Mouse (Mus musculus) gastrocnemius, postnatal 10 days (tissue): Measurements from ENCODE around the gene Lmo7. TPM values are rescaled to one million over a fixed set of nuclear protein-coding genes. Genes with fewer than 3 reads are reported as not detected.

Experiments used
- DNase-seq: peaks from one replicate; pipeline ENCODE4 v3.0.0; 2021; ENCODE audit warnings: mixed read lengths
- total RNA-seq, 2 experiments: library from RNA; stranded (reverse); gene quantifications; 2 replicates each; pipeline ENCODE4 v1.2.3; 2021

Gene Lmo7
- total RNA-seq, 2 experiments from 2014 or later: 103 to 123 TPM

DNA sequence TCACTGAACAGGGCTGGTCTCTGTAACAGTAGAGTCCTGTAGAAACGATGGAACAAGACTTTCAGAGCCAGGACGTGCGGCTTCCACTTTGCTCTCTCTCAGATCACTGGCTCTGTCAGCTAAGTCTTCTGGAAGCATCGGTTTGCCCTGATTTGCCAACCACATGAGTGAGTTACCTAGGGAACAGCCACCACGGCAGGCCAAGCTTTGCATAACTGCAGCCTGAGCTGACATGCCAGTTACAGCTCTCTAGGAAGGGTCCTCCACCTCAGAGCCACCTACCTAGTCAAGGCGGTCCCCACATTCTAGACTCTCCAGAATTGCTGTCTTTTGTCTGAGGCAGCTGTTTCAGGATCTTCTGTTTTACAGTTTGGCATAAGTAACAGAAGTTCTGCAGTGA is 107.4 kb downstream of the Lmo7 start:
- no peak for DNase-seq

DNA sequence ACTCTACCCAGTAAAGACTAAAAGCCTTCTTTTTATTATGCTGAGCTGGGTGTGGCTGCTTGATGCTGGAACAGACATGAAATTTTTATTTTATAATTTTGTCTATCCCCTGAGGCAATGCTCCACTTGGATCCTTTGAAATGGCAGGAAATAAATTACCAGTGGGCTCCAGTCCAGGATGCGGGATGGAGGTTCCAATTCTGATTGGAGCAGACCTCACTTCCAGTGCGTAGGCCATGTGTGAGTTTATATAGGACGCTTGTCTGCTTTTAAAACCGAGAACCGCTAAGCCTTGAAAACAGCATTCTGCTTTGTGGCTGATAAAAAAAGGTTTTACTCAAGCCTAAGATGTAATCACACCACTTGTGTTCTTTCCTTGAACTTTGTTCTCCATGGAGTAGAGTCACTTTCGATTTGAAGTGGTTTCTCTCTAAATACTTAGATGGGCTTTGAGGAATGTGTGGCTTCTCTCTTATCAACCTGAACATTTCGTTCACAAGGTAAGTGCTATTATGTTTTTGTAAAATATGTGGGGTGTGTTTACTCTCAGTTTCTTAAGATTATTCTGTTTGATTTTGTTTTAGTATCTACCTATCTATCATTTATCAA is 108.6 kb downstream of the Lmo7 start:
- DNase-seq: peak; percentile 19

DNA sequence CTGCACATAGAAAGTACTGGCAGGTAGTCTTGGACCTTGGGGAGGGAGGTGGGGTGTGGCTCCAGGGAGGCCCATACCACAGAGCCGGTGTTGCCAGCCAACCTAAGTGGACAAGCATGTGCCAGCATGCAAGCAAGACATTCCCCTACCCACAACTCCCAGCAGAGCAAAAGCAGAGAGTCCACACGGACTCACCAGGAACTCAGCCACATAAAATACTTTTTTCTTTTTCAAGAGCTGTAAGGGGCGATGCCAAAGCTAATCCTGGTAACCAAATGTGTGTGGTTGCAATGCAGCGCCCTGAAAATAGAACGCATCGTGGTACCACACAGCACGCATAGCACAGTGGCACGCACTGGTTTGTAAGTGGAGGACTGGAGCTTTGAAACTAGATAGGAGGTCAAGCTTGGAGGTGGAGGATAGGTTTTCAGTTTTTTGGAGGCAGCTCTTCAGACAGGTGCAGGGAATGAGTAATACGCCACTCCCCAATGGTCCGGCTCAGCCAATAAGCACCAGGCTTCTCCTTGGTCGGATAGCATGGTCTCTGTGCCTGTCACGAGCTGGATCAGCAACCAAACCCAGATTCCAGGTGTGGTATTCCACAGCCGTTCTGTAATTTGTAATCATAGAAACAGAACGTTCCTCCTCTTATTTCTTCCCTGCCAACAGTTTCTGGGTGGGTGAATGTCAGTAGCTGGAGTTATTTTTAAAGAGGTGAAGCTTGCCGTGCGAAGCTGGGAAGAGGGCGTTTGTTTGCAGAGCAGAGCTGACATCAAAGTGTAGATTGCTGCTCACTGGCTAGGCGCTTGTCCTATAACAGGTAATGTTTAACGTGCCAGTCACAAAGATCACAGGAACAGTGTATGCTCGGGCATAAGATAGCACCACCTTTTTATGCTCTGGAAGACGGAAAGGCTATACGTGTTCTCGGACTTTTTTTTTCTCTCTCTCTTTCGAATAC is 110.3 kb downstream of the Lmo7 start:
- peak; percentile 25 for DNase-seq

DNA sequence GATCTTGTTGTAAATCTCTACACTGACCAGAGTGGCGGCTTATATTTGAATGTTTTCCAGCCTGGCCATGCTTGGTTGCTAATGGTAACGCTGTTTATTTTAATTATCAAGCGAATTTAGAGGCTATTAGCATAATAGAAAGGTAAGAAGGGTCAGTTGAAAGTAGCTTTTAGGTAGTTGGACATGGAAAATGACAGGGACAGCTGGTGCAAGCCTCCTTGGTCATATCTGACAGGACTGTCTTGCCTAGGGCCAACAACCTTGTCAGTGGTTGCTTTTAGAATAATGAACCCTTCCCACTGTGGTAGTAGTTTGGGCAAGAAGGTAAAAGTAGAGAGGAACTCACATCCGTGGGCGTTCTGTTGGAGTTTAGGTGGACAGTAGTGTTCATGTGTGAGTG is 111.5 kb downstream of the Lmo7 start:
- DNase-seq: no peak

DNA sequence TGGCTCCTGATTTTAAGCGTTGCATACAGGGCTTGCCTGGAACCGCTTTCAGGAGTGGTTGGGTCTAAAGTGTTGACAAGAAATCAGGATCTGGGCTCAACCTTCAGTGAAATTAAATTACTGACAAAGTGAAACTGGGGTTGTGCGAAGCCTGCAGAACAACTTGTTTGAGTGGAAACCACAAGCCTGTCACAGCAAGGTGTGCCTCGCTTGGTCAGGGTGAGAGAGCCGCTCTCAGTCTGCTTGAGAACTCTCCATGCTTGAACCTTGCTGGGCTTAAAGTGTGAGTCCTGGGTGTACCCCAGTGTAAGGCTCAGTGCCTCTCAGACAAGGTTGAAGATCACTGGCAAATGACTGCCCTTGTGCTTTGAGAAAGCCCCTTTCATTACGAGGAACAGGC is 112.8 kb downstream of the Lmo7 start:
- DNase-seq: no peak

DNA sequence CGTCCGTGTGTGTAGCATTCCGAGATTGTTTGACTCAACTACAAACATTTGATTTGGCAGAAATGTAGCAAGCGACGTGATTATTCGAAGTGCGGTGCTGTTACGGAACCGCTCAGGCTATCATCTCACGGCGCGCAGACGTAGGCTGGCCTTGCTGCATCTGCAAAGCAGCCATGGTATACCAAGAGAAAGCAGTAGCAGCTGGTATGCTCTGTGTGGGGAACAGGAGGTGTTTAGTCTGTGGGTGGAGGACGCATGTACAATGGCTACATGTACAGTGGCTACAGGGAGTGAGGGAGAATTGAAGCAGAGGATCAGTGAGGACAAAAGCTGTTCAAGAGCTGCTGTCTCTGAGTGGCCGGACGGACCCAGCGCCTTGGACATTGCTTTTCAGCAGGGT is 113.7 kb downstream of the Lmo7 start:
- DNase-seq: no peak

DNA sequence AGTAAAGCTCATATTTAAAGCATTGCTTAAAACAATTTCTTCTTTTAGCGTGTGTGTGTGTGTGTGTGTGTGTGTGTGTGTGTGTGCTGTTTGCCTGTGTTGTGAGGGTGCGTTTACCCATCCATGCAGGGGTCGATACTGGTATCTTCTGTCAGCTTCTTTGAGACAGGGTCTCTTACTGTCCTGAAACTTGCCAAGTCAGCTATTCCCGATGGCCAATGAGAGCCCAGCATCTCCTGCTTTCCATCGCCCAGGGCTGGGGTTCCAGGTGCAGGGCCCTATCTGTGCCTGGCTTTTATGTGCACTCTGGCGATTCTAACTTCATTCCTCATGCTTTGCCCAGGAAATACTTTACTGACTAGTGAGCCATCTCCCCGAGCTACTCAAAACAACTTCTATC is 114.7 kb downstream of the Lmo7 start:
- DNase-seq: no peak

DNA sequence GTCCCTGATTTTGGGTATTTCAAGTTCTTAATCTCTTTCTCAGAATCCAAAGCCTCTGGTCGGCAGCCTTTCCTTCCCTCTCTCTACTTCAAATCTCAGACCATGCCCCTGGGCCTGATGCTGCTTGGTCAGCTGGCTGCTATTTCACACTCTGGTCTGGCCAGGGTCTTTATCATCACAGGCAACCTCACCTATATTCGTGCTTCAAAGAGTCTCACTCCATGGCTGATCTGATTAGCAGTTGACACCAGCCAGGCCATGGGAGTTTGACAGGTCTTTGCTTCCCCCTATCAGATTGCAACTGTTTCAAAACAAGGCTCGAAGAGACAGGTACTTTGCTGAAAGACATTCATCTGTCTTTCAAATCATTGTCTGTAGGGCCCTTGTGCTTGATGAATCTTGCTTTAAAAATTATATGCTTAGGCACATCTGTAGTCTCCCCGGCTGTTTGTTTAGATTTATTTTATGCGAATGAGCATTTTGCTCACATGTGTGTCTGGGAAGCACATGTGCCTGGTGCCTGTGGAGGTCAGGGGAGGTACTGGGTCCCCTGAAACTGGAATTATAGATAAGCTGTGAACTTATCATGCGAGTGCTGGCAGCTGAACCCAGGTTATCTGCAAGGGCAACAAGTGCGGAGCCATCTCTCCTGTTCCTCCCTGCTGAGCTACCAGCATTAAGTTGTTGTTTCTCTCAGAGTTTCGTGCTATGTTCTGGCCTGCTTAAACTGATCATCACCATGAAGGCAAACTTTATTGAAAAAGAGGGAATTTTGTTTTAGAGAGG is 116.5 kb downstream of the Lmo7 start:
- DNase-seq: no peak

DNA sequence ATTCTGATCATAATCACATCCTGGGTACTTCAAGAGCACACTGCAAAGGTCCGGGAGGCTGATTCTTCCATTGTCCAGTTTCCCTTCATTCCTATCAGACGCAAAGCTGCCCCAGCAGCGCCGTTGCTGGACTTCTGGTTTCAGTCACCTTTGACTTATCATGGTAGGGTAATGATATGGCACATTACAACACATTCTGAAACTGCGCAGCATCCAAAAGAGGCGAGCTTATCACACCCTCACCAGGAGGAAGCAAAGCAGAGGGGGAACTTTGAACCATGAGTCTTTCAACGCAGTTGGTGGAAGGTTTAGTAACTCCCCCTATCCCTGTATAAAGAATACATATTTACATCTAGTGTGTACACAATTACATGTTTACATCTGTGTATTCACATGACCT is 117.8 kb downstream of the Lmo7 start:
- DNase-seq: no peak

DNA sequence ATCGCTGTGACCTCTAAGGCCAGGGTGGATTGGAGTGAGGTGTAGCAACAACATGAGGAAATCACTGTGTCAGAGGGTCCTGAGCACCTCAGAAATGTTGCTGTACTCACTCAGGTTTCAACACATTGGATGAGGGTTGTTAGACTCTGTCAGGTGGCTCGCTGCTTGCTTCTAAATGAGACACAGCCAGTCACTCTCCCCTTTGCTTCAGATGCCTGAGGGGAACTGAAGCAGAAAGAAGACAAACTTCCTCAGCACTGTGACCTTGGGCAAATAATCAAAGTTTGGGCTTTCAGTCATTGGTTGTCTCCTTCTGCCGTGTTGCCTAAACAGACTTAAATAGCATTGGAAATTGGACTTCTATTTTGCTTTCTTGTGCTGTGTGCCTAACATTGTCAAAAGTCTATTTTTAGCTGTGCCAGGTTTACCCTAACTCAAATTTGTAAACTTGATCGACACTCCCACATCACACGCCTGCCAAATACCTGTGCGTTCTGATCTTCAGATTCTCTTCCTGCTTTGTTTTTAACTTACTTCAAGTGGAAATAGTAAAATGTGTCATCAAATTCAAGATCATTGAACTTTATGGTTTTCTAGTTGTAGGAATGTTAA is 122.9 kb downstream of the Lmo7 start:
- no peak for DNase-seq

DNA sequence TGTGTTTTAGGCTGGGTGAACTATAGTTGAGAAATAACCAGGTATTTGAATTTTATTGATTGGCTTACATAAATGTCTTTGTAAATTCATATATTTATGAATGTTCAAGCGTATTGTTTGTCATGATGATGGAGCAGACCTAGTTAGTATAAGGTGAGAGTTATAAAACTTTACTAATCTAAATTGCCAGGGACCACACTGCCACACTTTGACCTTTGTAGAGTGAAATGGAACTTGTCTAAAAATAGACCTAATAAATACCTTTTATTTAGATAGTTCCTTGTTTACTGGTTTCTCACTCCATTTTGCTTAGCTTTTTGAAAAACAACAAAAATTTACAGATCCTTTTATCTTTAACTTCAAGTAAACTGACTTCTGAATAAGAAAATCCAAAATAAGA is 123.5 kb downstream of the Lmo7 start:
- no peak for DNase-seq

DNA sequence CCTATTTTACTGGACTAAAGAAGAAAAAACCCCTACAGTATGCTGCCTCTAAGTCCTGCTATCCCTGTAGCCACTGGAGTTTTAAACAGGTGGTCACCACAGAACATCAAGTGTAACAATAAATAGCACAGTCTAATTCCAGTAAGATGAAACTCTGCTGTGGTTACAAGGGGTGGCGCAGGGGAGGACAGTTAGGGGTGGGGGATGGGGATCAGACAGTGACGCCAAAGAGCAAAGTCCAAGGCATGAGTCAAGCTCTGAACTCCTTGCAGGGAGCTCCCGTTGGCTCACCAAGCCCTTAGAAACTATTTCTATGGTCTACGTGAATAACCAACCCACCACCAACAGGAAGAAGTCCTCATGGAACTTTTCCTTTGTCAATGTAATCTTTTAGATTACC is 124.0 kb downstream of the Lmo7 start:
- no peak for DNase-seq

DNA sequence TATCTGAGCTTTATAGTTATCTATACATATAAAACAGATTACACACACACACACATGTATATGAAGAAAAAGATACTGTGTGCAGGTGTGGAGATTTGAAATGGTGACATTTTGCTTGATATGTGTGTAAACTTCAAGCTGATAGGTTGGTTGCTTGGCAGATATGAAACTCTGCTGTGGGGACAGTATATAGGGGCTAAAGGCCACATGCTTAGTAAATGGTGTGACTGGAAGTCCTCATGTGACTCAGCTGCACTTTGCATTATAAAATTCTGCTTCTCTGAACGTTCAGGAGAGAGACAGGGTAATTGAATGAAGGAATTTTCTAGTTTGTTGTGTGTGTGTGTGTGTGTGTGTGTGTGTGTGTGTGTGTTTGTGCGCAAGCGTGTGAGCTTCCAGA is 124.5 kb downstream of the Lmo7 start:
- DNase-seq: no peak

DNA sequence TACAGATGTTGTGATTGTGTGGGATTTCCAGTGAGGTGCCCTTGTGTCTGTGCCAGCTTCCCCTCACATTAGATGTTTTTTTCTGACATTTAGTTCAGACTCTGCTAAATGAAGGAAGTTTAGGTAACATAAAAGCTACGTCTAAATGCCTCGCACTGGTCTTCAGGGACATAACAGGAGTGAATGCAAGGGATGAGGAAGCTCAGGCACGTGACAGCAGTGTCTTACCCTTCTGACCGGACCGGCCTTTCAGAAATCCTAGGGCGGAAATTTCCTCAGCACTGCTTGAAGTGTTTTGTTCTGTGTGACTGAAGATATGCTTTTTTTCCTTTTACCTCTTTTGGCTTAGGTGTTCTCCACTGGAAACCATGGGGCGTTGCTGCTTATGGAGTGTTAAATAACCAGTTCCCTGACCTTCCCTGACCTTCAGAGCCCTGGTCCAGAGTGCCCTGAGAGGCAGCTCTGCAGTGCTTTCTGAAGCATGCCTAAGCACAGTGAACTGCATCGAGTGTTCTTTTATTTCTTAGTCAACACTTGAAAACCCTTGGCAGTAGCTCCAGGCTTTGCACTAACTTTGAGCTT is 129.6 kb downstream of the Lmo7 start:
- no peak for DNase-seq

DNA sequence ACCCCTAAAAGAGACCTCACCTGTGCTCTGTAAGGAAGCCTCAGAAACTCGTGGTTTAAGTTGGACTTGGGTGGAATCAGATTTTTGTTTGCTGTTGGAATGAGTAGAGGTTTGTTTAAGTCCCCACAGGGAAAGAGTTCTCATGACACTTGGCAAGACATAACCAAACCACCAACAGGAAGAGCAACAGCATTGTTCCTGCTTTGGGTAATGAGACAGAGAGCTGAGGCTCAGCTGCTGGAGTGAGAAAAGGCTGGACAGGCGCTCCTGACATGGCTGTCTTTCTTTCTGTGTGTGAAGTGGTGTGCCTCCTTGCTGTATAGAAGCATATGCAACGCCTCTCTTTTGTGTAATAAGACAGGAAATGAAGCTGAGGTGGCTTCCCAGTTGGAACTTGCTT is 132.3 kb downstream of the Lmo7 start:
- DNase-seq: no peak

DNA sequence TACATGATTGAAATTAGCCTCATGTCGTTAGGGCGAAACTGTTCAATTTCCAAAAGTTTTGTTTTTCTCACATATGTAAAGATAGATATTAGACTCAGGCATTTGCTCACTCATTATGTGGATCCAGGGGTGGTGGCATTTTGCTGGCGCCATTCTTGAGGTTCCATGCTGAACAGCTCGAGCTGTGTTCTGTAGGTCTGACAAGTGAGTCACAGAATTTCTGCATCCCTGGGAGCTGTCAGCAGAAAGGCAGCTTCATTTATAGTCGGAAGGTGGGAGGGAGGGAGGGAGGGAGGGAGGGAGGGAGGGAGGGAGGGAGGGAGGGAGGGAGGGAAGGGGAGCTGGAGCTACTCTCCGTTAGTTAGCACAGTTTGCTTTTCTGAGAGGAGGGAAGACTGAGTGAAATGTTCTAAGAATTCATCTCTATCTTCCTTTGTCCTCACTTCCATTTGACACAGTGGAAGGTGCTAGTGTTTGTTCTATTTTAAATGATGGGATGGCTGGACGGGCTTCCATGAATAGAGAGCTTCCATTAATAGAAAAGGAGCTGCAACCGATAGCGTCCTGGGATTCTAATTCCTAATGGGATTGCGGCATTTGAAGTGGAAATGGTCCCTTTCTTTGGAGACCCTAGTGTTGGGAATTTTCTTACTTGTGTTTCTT is 137.4 kb downstream of the Lmo7 start:
- no peak for DNase-seq

DNA sequence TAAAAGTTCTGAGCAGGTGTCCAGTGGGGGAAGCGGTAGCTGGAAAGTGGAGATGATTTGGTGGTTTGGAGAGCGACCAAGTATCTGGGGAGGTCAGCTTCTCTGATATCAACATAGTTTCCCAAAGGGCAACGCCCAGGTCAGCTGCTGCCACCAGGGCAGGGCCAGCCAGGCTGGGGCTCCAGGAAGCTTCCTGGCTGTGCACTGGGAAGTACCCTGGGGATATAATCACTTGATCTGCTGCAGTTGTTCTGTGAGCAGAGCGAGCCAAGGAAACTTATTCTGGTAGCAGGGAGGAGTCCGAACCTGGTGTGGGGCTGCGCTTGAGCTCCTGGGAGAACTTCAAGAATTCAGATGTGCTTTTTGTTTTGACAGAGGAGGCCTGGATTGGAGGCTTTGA is 139.4 kb downstream of the Lmo7 start:
- DNase-seq: peak; percentile 59

DNA sequence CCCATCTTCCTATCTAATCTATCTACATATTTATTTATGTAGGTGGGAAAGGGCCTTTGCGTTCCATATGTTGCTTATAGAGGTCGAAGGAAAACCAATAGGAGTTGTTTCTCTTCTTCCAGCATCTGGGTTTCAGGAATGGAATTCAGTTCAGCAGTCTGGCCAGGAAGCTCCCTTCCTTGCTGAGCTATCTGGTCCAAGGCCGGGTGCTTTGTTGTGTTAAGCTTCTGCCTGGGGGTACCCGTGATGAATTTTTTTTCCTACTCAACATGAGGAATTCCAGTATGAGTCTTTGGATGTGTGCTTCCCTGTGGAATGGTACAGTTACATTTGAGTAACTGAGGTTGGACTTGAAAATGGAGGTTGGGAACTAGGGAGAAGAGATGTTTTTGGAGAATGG is 139.9 kb downstream of the Lmo7 start:
- DNase-seq: no peak

DNA sequence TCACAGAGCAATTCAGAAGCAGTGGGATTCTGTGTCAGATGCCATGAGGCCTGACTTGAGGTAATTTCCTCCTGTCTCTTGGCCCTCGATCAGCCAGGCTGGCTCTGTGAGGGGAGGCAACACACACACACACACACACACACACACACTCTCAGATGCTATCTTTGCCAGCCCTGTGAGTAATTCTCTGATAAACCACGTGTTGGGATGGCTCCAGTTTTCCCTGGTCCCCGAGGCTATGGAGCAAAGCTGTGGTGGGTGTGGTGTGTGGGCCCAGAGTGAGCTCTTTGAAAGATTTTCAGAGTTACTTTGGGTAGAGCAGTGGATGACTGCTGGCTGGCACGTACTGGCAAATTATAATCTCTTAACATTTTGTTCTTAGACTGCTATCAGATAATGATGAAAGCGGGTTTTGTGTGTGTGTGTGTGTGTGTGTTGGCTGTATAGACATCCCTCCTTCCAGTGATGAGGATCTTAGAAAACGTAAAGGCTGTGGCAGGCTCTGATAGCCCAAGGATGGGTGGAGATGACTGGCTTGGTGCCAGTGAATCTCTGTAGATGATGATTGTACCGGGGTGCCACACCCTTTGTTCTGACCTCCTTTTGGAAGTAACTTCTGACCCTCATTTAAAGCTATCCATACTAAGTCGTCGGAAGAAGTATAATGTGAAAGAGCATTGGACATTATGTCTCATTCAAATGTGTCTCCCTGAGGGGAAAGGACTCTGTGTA is 140.6 kb downstream of the Lmo7 start:
- DNase-seq: peak; percentile 19

DNA sequence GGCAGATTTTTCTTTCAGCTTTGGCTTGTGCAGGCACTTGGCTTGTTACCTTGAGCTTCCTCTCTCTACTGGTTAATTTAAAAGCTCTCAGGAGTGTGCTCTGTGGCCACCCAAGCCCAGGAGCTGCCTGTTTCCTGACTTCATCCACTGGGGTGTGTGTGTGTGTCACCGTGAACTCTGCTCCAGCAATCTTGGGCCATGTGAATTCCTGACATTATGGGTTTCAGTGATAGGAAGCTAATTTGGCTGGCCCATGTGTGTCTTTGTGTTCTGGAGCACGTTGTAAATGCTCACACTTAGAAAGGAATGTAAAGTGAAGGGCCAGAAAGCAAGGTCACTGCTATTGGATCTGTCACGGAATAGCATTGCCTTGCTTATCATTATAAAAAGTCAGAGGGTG is 143.1 kb downstream of the Lmo7 start:
- no peak for DNase-seq
